Mouse (Mus musculus) adrenal gland, adult (tissue): ENCODE results near the gene Golph3.

Experiments
- DNase-seq, 2 experiments: peaks; one replicate each; pipeline ENCODE4 v3.0.0; 2022 to 2023; ENCODE audit warnings: low spot score in 1 of 2; ENCODE audit not compliant: inconsistent age in 2 of 2

Gene Golph3

GRCm38 (mm10) chr15:12317290-12317689 is 4.0 kb upstream of the Golph3 start:
- DNase-seq: no peak

GRCm38 (mm10) chr15:12318451-12318850 is 2.8 kb upstream of the Golph3 start:
- no peak for DNase-seq

GRCm38 (mm10) chr15:12319889-12320288 is 1.4 kb upstream of the Golph3 start:
- no peak for DNase-seq

GRCm38 (mm10) chr15:12320441-12321090 is 684 bp upstream of the Golph3 start:
- DNase-seq: no peak

GRCm38 (mm10) chr15:12321788-12322621 is 755 bp downstream of the Golph3 start, which contains the start of gene 1810049J17Rik:
Gene 1810049J17Rik (minus strand): TSS chr15:12321899.
- peak; percentile 74 to 90 for DNase-seq

- peak in 1 of 2 experiments; percentile 78 for DNase-seq
Observed at GRCm38 (mm10) chr15:12322676-12323402, 1.6 kb downstream of the Golph3 start.

GRCm38 (mm10) chr15:12324326-12324725 is 3.1 kb downstream of the Golph3 start:
- DNase-seq: no peak

- peak in 1 of 2 experiments; percentile 62 for DNase-seq
Observed at GRCm38 (mm10) chr15:12330389-12330788, 9.1 kb downstream of the Golph3 start.

- peak in 1 of 2 experiments; percentile 29 for DNase-seq
Observed at GRCm38 (mm10) chr15:12330892-12331291, 9.6 kb downstream of the Golph3 start.

- peak in 1 of 2 experiments; percentile 22 for DNase-seq
Observed at GRCm38 (mm10) chr15:12331300-12331699, 10.1 kb downstream of the Golph3 start.

- peak in 1 of 2 experiments; percentile 57 for DNase-seq
Observed at GRCm38 (mm10) chr15:12334381-12334780, 13.1 kb downstream of the Golph3 start.

GRCm38 (mm10) chr15:12337030-12337778 is 16.0 kb downstream of the Golph3 start:
- peak in 1 of 2 experiments; percentile 44 for DNase-seq

GRCm38 (mm10) chr15:12337779-12338137 is 16.5 kb downstream of the Golph3 start:
- DNase-seq: peak in 1 of 2 experiments; percentile 55

GRCm38 (mm10) chr15:12340536-12341400 is 19.5 kb downstream of the Golph3 start:
- peak in 1 of 2 experiments; percentile 52 for DNase-seq

GRCm38 (mm10) chr15:12341401-12341758 is 20.1 kb downstream of the Golph3 start:
- DNase-seq: no peak

- no peak for DNase-seq
Observed at GRCm38 (mm10) chr15:12346916-12347315, 25.7 kb downstream of the Golph3 start.

- DNase-seq: no peak
Observed at GRCm38 (mm10) chr15:12348950-12349349, 27.7 kb downstream of the Golph3 start.

GRCm38 (mm10) chr15:12349840-12350239 is 28.6 kb downstream of the Golph3 start:
- DNase-seq: no peak

GRCm38 (mm10) chr15:12351470-12351869 is 30.2 kb downstream of the Golph3 start:
- DNase-seq: no peak

- DNase-seq: no peak
Observed at GRCm38 (mm10) chr15:12354281-12354810, 33.1 kb downstream of the Golph3 start.
